Mouse (Mus musculus) urinary bladder, postnatal 4 days (tissue): ENCODE results near the gene Cavin1.
A peak's percentile ranks its signal among the peaks of the same experiment; 100 is the strongest.
"Not testable (repeated sequence)": the region's sequence is repeated elsewhere in the genome, so short reads cannot be mapped to it uniquely, and the experiment has no call there.

ENCODE experiments used
- DNase-seq, 2 experiments: peaks; one replicate each; pipeline ENCODE4 v3.0.0; 2021 to 2022; ENCODE audit warnings: low spot score in 2 of 2

The Cavin1 gene

DNA sequence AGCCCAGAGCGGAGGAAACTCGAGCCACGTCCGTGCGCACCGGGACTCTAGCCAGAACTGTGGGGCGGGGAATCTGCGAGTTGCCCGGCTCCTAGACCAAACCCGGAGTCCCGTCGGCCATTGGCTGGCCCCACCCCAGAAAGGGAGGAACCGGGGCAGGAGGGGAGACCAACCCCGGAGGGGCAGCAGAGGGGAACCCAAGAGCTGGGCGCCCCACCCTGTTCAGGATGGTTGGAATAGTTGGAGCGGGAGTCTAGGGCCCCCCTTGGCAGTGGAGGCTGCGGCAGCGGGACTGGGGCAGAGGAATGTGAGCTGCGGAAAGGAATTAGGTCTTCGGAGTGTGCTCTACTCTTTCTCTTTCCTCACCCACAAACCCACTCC, at the start of gene Cavin1:
Gene Cavin1, minus strand, starts transcription at position 331 of the 381 bp plus-strand sequence.
- DNase-seq: peak; percentile 98

DNA sequence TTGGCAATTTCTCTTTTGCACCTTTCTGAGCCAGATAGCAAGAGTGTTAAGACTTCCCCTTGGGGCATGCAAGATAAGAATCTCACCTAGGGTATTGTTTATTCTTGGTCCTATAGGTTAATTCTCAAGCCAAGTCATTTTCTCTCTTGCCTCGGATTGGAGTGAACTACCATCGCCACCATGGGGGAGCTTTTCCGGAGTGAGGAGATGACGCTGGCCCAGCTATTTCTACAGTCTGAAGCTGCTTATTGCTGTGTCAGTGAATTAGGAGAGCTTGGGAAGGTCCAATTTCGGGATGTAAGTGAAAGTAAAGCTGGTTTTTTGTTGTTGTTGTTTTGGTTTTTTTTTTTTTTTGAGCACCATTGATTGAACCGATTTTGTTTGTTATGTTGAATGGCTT, 41.0 kb upstream of the Cavin1 start:
- DNase-seq: no peak

DNA sequence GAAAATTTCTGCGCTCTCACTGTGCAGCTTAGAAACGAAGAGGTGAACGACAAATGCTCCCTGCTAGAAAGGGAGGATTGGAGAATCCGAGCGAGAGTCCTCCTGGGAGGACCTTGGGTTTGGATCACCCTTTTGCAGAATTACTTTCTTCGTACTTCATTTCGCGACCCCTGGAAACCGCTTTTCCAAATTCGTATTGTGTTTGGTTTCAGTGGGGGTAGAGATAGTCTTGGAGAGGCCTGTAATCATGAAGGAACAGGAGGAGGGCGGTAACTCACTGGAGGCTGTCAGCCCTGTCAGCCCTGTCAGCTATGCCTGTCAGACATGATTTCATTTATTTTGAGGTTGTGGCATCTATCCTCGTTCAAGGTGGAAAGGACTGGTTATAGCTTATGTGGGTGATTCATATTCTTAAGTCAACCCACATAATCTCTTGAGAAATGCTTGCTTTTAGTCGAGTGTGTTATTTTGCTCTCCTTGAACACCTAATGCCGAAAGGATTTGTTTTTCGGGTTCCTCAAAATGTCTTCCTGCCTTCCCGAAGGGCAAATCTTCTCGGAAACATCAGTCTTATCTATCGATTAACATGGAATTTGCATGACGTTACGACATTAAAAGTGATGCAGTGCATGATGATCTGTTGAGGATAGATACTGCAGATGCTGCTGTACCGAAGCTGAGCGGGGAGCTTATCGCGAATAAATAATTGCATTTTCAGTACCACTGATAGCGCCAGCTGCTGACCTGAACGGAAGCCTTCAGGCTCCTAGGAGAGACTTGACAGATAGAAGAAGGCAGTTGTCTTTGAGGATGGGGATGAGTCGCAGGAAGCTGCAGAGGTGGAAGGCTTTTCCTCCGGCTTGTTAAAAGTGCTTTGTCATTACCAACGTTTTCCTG, 39.4 kb upstream of the Cavin1 start:
- no peak for DNase-seq

DNA sequence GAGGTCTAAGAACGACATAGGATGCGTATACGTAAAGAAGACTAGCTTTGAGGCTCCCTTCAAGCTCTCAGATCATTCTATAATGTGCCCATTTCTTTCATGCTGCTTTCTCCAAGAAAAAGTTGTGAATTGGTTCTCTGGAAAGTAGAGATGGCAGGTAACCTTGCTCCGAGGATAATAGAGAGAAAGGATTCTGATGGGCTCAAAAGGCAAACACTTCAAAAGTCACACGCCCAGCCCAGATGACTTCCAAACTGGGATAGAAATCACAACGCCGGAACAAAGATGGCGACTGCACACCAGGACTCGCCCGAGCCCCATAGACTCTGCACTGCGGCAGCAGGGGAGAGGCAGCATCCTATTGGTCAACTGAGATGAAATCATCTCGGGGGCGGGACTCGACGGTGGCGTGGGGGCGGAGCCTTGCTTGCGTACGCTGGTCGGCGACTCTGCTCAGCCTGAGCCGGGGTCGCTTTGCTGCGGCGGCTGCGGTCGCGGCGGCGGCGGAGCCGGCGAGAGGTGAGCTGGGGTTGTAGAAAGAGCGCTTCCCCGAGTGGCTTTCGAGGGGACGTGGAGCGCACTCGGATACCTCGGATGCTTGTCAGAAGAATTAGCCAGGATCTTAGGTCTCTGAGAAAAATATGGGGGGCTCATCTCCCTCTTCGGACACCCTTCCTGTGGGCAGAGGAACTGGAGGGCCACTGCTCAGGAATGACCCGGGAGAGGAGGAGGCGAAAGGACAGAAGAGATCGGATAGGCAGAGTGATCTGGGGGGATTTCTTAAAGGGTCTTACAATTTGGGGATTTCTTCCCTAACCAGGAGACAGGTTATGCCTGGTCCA, 38.6 kb upstream of the Cavin1 start, which contains the start of gene Atp6v0a1:
Gene Atp6v0a1, plus strand, starts transcription at position 407 of the 842 bp plus-strand sequence.
- peak; percentile 94 to 97 for DNase-seq

DNA sequence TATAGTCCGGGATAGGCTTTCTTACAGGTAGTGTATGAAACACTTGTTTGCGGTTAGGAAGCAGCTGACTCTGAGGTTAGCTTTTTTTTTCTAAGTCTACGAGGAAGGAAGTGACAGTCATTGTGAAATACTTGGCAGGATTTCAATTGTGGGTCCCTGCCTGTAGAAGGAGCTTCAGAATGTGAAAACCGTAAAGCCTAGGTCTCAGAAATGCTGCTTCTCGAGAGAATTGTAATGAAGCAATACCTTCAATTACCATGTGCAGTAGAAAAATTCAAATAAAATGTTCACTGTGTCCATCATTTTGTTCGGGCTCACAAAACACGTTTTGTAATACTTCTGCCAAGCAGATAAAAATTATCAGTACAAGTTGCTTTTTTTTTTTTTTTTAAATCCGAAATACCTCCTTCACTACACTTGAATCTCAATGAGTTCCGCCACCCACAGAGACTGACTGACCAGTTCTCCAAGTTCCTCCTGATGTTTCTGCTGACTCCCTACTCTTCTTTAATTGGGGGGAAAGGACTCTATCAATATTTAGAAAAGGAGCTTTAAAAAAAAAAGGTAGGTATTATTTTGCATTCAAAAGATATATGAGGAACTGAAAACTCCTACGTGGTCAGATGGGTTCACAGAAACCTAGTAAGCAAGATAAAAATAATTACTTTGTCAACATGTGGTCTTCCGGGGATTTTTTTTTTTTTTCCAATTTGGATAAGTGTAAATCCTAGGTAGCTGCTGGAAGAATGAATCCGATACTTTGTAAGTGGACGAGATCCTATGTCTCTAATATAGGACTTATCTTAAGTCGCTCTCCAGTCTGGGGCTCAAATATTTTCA, 37.7 kb upstream of the Cavin1 start:
- no peak for DNase-seq

DNA sequence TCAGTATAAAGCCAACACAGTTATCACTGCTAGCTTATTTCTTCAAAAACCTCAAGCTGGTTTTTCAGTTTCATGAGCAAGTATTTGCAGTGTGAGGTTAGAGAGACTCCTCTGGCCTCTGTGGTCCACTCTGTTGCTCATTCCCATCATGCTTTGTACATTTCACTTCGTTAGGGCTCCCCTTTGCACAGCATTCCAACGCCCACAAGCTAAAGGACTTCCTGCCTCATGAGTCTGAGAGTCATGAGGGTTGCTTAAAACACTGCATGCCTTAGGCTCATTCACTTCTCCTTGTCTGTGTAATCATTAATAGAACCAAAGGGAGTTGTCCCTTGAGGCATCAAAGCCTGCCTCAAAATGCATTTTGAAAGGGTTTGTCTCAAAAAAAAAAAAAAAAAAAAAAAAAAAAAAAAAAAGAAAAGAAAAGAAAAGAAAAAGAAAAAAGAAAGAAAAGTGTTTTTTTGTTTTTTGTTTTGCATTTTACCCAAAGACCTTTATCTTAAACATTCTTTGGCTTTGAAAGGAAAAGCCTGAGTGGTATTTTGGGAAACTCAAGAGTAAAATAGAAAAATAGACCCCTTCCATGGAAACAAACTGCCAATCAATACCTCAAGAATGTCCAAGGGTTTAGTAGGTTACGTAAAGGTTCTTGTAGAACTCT, 32.5 kb upstream of the Cavin1 start:
- DNase-seq: no peak

DNA sequence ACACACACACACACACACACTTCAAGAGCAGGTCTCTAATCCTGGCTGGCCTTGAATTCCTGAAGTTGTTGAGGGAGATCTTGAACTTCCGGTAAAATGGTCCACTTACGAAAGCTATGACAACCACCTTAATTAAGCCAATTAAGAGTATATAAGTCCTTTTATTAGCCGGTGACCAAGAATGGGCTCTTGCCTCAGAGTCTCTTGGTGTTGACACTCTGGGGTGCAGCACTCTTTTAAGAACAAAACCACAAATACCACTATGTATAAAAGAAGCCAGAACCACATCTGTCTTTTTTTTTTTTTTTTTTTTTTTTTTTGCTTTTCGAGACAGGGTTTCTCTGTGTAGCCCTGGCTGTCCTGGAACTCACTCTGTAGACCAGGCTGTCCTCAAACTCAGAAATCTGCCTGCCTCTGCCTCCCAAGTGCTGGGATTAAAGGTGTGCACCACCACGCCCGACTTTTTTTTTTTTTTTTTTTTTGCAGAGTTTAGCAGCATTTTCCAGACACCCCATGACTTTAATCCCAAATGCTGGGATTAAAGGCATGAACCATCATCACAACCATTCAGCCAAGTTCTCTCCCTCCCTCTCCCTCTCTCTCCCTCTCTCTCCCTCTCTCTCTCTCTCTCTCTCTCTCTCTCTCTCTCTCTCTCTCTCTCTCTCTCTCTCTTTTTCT, 31.3 kb upstream of the Cavin1 start:
- not testable (repeated sequence) for DNase-seq

DNA sequence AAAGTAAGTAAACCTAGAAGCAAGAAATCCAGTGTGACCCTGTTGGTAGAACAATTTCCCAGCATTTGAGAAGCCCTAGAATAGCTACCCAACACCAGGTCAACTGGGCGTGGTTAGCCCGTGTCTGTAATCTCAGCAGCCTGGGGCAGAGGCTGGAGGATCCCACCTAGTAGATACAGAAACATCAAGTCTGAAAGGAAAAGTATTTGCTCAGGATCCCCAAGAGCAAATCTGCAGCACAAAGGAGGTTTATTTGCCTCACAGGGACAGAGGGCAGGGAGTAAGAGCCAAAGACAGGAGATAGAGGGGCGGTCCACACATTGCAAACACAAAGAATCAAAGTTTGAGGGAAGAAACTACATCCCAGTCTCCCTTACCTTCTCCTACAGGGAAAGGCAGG, 28.6 kb upstream of the Cavin1 start:
- DNase-seq: no peak

DNA sequence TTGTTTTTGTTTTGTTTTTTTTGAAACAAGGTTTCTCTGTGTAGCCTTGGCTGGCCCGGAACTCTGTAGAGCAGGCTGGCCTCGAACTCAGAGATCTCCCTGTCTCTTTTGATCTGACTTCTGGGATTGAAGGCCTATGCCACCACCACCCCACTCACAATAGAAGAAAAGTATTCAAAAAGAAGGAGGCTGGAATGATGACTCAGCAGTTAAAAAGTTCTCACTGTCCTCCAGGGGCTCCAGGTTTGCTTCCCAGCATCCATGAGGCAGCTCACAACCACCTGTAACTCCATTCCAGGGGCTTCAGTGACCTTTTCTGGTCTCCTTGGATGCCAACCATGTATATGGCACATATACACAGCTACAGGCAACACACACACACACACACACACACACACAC, 28.1 kb upstream of the Cavin1 start:
- DNase-seq: no peak

DNA sequence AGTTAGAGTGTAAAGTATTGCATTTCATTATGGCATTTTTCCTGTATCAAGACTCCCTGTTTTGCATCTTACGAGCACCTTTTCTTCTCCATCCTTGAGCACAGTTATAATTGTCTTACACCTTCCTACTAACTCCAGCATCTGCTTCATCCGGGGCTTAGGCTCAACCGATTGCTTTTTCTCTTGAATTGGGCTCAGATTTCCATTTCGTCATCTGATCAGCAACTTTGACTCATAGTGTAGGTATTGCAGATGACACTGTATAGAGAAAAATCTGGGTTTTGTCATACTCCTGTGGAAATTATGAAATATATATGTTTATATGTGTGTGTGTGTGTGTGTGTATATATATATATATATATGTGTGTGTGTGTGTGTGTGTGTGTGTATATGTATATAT, 25.8 kb upstream of the Cavin1 start:
- no peak for DNase-seq

DNA sequence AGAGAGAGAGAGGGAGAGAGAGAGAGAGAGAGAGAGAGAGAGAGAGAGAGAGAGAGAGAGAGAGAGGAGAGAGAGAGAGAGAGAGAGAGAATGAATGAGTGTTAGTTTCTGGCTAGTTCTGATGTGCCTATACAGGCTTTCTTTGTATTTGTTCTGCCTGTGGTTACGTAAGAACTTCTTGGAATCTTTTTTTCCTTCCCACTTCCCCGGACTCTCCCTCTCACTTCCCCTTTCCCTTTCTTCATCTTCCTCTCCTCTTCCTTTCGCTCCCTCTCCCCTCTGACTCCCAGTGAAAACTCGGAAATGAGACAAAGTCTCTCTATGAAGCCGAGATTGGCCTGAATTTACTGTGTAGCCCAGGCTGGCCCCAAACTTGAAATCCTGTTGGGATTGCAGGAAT, 24.0 kb upstream of the Cavin1 start:
- no peak for DNase-seq

DNA sequence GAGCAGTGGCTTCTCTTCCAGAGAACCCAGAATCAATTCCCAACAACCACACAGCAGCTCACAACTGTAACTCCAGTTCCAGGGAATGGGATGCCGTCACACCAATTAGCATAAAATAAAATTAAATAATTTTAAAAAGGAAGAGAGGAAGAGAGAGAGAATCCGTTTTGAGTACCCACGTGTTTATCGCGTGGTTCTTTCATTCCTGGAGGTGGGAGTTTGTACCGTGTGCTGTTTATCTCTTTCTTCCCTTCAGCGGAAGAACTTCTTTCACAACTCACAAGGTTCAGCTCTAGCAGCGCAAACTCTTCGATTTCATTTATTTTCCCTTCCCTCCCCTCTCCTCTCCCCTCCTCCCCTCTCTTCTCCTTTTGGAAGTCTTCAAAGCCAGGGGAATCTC, 23.5 kb upstream of the Cavin1 start:
- no peak for DNase-seq

DNA sequence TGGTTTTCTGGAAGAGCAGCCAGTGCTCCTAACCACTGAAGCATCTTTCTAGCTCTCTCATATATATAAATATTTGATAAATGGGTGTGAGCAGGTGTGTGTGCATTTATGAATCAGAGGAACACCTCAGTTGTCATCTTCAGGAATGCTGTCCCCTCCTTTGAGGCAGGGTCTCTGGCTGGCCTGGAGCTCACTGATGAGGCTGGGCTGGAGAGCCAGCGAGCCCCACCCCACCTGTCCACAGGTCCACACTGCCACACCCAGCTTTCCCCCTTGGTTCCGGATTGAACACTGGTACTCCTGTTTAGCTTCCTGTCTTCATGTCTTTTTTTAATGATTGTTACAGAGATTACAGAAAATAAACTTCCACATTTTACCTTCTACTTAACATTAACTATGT, 22.8 kb upstream of the Cavin1 start:
- DNase-seq: no peak

DNA sequence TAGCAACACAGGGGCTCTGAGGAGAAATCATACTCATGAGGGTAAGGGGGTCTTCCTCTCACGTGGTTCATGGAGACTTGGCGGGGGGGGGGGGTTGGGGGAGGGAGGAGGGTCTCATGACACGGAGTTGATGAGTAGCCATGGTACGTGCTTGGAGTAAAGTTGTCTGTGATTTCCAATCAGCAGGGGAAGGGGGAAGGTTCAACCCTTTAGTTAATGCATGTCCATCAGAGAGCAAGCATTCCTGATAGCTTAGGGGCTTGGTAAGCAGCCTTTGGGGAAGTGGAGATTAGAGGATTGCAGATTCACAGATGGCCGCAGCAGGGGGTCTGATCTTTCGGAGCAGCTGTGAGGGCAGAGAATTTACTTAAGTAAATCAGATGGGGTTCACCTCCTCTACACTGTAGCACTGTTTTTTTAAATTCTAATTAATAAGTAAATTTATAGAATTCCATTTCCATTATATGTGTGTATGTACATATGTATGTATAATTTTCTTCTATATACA, 20.4 kb upstream of the Cavin1 start:
- DNase-seq: no peak

DNA sequence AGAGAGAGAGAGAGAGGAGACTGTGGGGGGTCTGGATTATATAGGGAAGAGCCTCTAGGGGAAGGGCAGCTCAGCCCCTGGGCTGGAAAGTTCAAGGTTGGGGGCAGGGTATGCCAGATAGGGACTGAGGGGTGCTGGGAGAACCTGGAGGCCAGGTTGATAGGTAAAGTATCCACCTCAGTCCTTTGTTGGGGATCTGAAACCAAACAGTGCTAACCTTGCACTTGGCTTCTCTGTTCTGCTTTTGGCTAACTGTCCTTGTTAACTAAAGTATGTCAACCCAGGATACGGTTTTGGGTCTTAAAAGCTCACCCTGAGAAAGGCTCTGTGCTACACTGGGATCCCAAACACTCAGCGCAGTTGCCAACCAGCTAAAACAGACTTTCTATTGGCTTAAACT, 19.0 kb upstream of the Cavin1 start:
- DNase-seq: no peak

DNA sequence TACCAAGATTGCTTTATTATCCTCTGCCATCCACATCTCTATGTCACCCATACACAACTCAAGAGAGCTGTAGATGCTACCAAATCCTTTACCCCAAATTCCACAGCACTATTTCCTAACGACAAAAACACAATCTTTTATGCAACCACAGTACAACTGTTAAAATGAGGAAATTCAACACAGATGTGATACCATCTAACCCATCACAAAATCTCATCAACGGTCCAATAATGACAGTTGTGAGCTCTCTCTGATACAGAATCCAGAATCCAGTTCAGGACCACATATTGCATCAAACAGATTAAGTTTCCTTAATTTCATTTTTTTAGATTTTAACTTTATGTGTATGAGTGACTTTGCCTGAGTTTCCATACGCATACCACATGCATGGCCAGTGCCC, 18.0 kb upstream of the Cavin1 start:
- no peak for DNase-seq

DNA sequence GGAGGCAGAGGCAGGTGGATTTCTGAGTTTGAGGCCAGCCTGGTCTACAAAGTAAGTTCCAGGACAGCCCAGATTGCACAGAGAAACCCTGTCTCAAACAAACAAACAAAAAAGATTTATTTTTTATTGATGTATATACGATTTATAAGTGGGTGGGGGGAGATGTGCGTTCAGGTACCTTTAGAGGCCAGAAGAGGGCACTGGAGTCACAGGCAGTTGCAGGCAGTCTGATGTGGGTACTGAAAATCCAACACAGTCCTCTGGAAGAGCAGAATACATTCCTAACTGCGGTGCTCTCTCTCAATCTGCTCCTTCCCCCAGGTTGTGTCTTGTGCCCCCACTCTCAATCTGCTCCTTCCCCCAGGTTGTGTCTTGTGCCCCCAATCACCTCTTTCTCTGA, 14.9 kb upstream of the Cavin1 start:
- no peak for DNase-seq

DNA sequence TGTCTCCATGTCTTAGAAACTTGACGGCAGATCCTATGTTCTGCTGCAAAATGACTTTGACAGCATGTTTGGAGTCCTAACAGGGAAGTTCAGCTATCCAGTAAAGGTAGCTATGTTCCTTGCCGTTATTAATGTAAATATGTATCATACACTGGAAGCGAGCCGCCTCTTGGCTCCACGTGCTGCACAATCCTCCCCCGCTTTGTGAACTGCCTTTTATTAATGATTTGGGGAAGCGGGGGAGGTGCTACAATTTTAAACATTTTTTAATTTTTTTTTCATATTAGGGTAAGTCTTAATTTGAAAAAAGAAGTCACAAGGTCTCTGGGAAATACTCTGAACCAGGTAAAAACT, 13.1 kb upstream of the Cavin1 start:
- DNase-seq: no peak

DNA sequence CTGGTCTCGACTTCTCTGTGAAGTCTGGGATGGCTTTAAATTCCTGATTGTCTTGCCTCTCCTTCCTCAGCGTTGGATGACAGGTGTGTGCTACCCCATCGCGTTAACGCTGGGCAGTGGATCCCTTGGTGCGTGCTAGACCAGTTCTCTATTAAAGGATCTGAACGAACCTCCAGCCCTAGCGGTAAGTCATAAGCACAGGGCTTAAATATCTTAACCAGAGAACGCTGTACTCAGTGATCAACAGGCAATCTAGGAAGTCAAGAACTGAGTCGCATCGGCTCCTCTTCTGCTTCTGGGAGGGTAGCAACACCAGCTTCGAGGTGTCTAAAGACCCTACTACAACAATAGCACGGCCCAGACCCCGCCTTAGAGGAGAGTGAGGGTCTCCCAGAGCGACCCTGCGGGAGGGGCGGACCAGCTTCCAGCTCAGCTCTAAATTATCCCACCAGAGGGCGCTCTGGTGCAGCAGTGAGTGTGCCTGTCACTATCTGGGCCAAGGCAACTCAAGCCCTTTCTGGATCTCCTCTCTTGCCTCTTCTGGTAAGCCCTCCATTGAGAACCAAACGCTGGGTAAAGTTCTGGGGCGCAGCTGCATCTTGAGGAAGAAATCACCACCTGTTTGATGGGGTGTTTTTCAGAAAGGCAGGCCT, 12.6 kb upstream of the Cavin1 start:
- peak; percentile 70 to 85 for DNase-seq

DNA sequence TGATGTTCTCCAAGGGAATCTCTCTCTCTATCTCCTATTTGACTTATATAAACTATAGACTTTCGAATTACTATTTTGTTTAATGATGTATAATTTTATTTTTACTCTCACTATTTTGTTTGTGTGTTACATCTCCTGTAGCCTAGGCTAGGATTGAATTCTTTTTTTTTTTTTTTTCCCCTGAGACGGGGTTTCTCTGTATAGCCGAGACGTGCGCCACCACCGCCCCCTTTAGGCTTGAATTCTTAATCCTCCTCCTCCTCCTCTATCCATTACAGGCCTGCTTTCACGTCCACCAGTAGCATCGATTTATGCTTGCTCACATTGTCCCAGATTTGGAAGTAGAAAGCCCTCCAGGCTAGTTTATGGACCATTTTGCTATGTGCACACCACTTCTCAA, 11.4 kb upstream of the Cavin1 start:
- DNase-seq: no peak
